Comparison of ENCODE assay signal across 9 mouse cellular contexts in the genomic region with DNA sequence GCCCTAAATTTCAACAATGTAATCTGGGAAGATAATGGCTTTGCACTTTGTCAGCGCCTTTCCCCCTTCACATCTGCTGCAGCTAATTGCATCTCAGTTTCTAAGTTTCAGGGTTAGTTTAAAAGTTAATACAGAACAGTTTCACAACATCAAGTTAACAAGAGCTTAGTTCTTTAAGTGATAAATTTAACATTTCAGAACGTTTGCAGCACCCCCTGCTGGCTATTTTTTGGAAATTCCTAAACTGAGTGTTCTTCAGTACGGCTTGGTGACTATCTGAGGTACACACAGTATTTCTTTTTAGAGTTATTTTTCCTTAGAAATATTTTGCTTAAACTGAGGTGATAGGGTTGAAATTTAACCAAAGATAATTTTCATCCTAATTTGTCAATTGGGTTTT.
DNase-seq lines count a peak whose midpoint lies in the region; ATAC-seq and TF ChIP-seq lines count a peak whose summit lies in the region.
"Had no signal": no experiment of that assay in that cellular context is flagged by ENCODE, and none has a peak within 500 bp of the region (broad histone marks: within the 10 kb centered on the region; RNA-seq: fewer than 3 reads in every experiment).

No protein-coding gene starts in this region.

- no peak overlapping the region for H3K27ac ChIP-seq in limb, embryonic 11.5 days (replicated peaks; ENCODE audit: low read depth, low read length)
- H3K27ac ChIP-seq in limb, embryonic 10.5 days = no peak overlapping the region
- no peak overlapping the region for H3K27ac ChIP-seq in liver, postnatal 0 days (ENCODE audit: low read depth)

- DNase-seq in cerebellum, adult 11 months = peak; percentile 31
- peak; percentile 50 for DNase-seq in limb, embryonic 11.5 days (ENCODE audit: low spot score)
- no peak for DNase-seq in limb, embryonic 10.5 days (ENCODE audit: low spot score)
- peak; percentile 24 to 55 for DNase-seq in adrenal gland, postnatal 36 days
- DNase-seq in frontal cortex, postnatal 36 days (ENCODE audit: low spot score in 2 of 2) = peak; percentile 58 to 77
- peak; percentile 43 for DNase-seq in liver, postnatal 0 days
- DNase-seq in splenic B cell, adult 2 months (ENCODE audit: low read depth, low spot score) = peak; percentile 71

- no peaks in the 10 kb centered on the region for H3K4me1 ChIP-seq in limb, embryonic 11.5 days (ENCODE audit: control insufficient read depth, insufficient read depth, low read length)
- H3K4me1 ChIP-seq in limb, embryonic 10.5 days = no peaks in the 10 kb centered on the region
- no peaks in the 10 kb centered on the region for H3K4me1 ChIP-seq in liver, postnatal 0 days (ENCODE audit: insufficient read depth)

- no peak for TF ChIP-seq EP300 in liver, postnatal 0 days (IDR thresholded peaks at IDR 0.05; ENCODE audit: low read depth)

- no peak overlapping the region for H3K9ac ChIP-seq in limb, embryonic 11.5 days (ENCODE audit: low read length)
- no peak overlapping the region for H3K9ac ChIP-seq in liver, postnatal 0 days (replicated peaks)

- no peaks in the 10 kb centered on the region for H3K36me3 ChIP-seq in limb, embryonic 11.5 days (ENCODE audit: control insufficient read depth, insufficient read depth, low read length)
- H3K36me3 ChIP-seq in limb, embryonic 10.5 days = peaks cover 7% of the 10 kb centered on the region; the same call in 1 of the 2 replicates
- no peaks in the 10 kb centered on the region for H3K36me3 ChIP-seq in liver, postnatal 0 days (replicated peaks; ENCODE audit: insufficient read depth, low read length)
- H3K36me3 ChIP-seq in splenic B cell, adult 2 months (ENCODE audit: control insufficient read depth, insufficient read depth, low read length, poor library complexity, severe bottlenecking) = no peaks in the 10 kb centered on the region

- no peaks in the 10 kb centered on the region for H3K27me3 ChIP-seq in limb, embryonic 11.5 days (ENCODE audit: control insufficient read depth, insufficient read depth, low read length)
- H3K27me3 ChIP-seq in limb, embryonic 10.5 days (ENCODE audit: low read depth, poor library complexity, severe bottlenecking) = no peaks in the 10 kb centered on the region
- no peaks in the 10 kb centered on the region for H3K27me3 ChIP-seq in liver, postnatal 0 days (ENCODE audit: insufficient read depth, low read length)
- no peaks in the 10 kb centered on the region for H3K27me3 ChIP-seq in splenic B cell, adult 2 months (ENCODE audit: control insufficient read depth, insufficient read depth, low read length, poor library complexity, severe bottlenecking)
- H3K27me3 ChIP-seq: megakaryocyte, embryonic 14.5 days had no signal

- no peak for ATAC-seq in cerebellum, adult (ENCODE audit: insufficient number of reproducible peaks, low FRiP score, low TSS enrichment)
- ATAC-seq in limb, embryonic 11.5 days (ENCODE audit: insufficient number of reproducible peaks, low FRiP score, low TSS enrichment, low read depth) = no peak
- no peak for ATAC-seq in liver, postnatal 0 days

- no peak overlapping the region for H3K4me2 ChIP-seq in limb, embryonic 11.5 days (ENCODE audit: low read depth, severe bottlenecking)
- no peak overlapping the region for H3K4me2 ChIP-seq in liver, postnatal 0 days (ENCODE audit: low read depth, low read length)

- peak; percentile 60 for TF ChIP-seq CTCF in liver, postnatal 0 days (IDR thresholded peaks at IDR 0.05; ENCODE audit: low read depth)

- H3K9me3 ChIP-seq in limb, embryonic 11.5 days (ENCODE audit: control insufficient read depth, low read length) = no peaks in the 10 kb centered on the region
- H3K9me3 ChIP-seq in limb, embryonic 10.5 days (replicated peaks) = no peaks in the 10 kb centered on the region
- no peaks in the 10 kb centered on the region for H3K9me3 ChIP-seq in liver, postnatal 0 days (ENCODE audit: low read length)
- H3K9me3 ChIP-seq: megakaryocyte, embryonic 14.5 days had no signal

- no peak overlapping the region for H3K4me3 ChIP-seq in limb, embryonic 11.5 days (ENCODE audit: low read depth, low read length)
- H3K4me3 ChIP-seq in limb, embryonic 10.5 days = no peak overlapping the region
- H3K4me3 ChIP-seq in liver, postnatal 0 days (ENCODE audit: low read depth, low read length) = no peak overlapping the region
- H3K4me3 ChIP-seq: megakaryocyte, embryonic 14.5 days had no signal

- 36% methylated on average over 3 of the region's 3 CpGs for WGBS in limb, embryonic 11.5 days
- 38% methylated on average over 3 of the region's 3 CpGs for WGBS in limb, embryonic 10.5 days
- WGBS in liver, postnatal 0 days (ENCODE audit: insufficient replicate concordance) = 25% methylated on average over 3 of the region's 3 CpGs
